Mouse (Mus musculus): ENCODE measurements around the gene Carmil1.

DNA sequence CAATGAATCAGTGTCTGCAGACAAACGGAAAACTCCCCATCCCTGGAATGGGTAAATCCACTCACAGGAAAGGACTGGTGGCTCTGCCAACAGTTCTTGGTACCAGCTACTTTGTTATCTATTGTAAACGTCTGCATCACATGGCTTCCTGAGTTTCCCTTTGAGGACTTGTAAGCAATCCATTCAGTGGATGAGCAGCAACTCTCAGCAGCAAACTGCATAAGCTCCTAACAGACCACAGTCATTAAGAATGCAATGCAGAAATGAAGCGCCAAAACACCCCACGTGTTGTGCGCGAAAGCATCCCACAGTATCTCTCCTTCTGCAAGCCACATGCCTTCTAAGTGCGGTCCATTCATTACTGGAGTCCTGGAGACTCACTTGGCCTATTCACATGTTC is 128.0 kb downstream of the Carmil1 start:
- TF ChIP-seq GATA1 (IDR thresholded peaks at IDR 0.05; ENCODE audit: borderline replicate concordance, low read length) (no peak), FLI1 (IDR thresholded peaks at IDR 0.05; ENCODE audit: low read length) (no peak)
